Mouse (Mus musculus) neural tube, embryonic 10.5 days (tissue): ENCODE measurements around the gene Mcu.

Experiments
- DNase-seq: peaks from one replicate; pipeline ENCODE4 v3.0.0-alpha.2; 2017; ENCODE audit warnings: low spot score; ENCODE audit errors: extremely low spot score

The Mcu gene

GRCm38 (mm10) chr10:59494917-59495316 lies 121.6 kb downstream of the Mcu start:
- no peak for DNase-seq

- DNase-seq = no peak
Observed at GRCm38 (mm10) chr10:59494044-59494443, 122.4 kb downstream of the Mcu start.

- DNase-seq = no peak
Observed at GRCm38 (mm10) chr10:59490920-59491319, 125.6 kb downstream of the Mcu start.

- DNase-seq = no peak
Observed at GRCm38 (mm10) chr10:59489411-59489810, 127.1 kb downstream of the Mcu start.

- DNase-seq = no peak
Observed at GRCm38 (mm10) chr10:59487351-59487750, 129.1 kb downstream of the Mcu start.

- DNase-seq = no peak
Observed at GRCm38 (mm10) chr10:59484318-59484717, 132.2 kb downstream of the Mcu start.

- DNase-seq = no peak
Observed at GRCm38 (mm10) chr10:59481381-59481780, 135.1 kb downstream of the Mcu start.

- DNase-seq = no peak
Observed at GRCm38 (mm10) chr10:59470451-59470850, 146.0 kb downstream of the Mcu start.

GRCm38 (mm10) chr10:59467297-59467696 lies 149.2 kb downstream of the Mcu start:
- no peak for DNase-seq

- no peak for DNase-seq
Observed at GRCm38 (mm10) chr10:59466626-59467025, 149.9 kb downstream of the Mcu start.

GRCm38 (mm10) chr10:59465546-59465945 lies 150.9 kb downstream of the Mcu start:
- no peak for DNase-seq

- DNase-seq = no peak
Observed at GRCm38 (mm10) chr10:59462307-59462706, 154.2 kb downstream of the Mcu start.

GRCm38 (mm10) chr10:59459767-59460166 lies 156.7 kb downstream of the Mcu start:
- DNase-seq = no peak

GRCm38 (mm10) chr10:59454631-59455030 lies 161.9 kb downstream of the Mcu start:
- DNase-seq = no peak

- no peak for DNase-seq
Observed at GRCm38 (mm10) chr10:59451839-59452238, 164.7 kb downstream of the Mcu start.

GRCm38 (mm10) chr10:59447546-59447945 lies 168.9 kb downstream of the Mcu start:
- DNase-seq = no peak

GRCm38 (mm10) chr10:59446911-59447437 lies 169.5 kb downstream of the Mcu start:
- DNase-seq = no peak

- no peak for DNase-seq
Observed at GRCm38 (mm10) chr10:59444635-59445034, 171.9 kb downstream of the Mcu start.

- DNase-seq = no peak
Observed at GRCm38 (mm10) chr10:59444106-59444505, 172.4 kb downstream of the Mcu start.

GRCm38 (mm10) chr10:59443212-59443611 lies 173.3 kb downstream of the Mcu start:
- DNase-seq = peak; percentile 34

- DNase-seq = no peak
Observed at GRCm38 (mm10) chr10:59441735-59442134, 174.8 kb downstream of the Mcu start, which contains the start of gene Oit3. Gene Oit3 (minus strand): TSS chr10:59441778.

- no peak for DNase-seq
Observed at GRCm38 (mm10) chr10:59440177-59440576, 176.3 kb downstream of the Mcu start.

- DNase-seq = no peak
Observed at GRCm38 (mm10) chr10:59439508-59439931, 177.0 kb downstream of the Mcu start.

GRCm38 (mm10) chr10:59438651-59439050 lies 177.8 kb downstream of the Mcu start:
- no peak for DNase-seq
